Mouse (Mus musculus) kidney, adult 2 months (tissue): ENCODE results near the gene Myrf. TPM values are rescaled to one million over a fixed set of nuclear protein-coding genes. Genes with fewer than 3 reads are reported as not detected.

ENCODE experiments used
- DNase-seq: peaks from one replicate; pipeline ENCODE4 v3.0.0; 2021
- H3K27ac ChIP-seq: fragments of 200-500 bp; 2 replicates; pipeline ENCODE4 v1.5.1; 2012; ENCODE audit warnings: low read depth, low read length, control low read depth, inconsistent platforms; ENCODE audit not compliant: insufficient read depth
- H3K27me3 ChIP-seq: fragments of 200-500 bp; replicated peaks from 2 replicates; pipeline ENCODE4 v1.6.1; 2012; ENCODE audit warnings: mild to moderate bottlenecking, moderate library complexity, low read length, inconsistent platforms; ENCODE audit not compliant: control insufficient read depth, insufficient read depth
- H3K36me3 ChIP-seq: fragments of 200-500 bp; 2 replicates; pipeline ENCODE4 v1.6.1; 2012; ENCODE audit warnings: mild to moderate bottlenecking, moderate library complexity, low read length, inconsistent platforms; ENCODE audit not compliant: control insufficient read depth, insufficient read depth
- H3K4me1 ChIP-seq: fragments of 200-500 bp; 2 replicates; pipeline ENCODE4 v1.6.1; 2011; ENCODE audit warnings: low read length; ENCODE audit not compliant: control insufficient read depth, insufficient read depth
- H3K4me3 ChIP-seq: fragments of 200-500 bp; 2 replicates; pipeline ENCODE4 v1.5.1; 2011; ENCODE audit warnings: mild to moderate bottlenecking, low read depth, low read length, control low read depth; ENCODE audit not compliant: insufficient read depth
- CTCF ChIP-seq: fragments of 200-500 bp; conservative IDR thresholded peaks from 2 replicates; pipeline ENCODE4 v1.5.1; 2011; ENCODE audit warnings: low read depth, mild to moderate bottlenecking, control low read depth, low read length, moderate library complexity, mixed read lengths; ENCODE audit not compliant: insufficient read depth, insufficient read length
- POLR2A ChIP-seq: fragments of 200-500 bp; IDR thresholded peaks from one replicate; pipeline ENCODE4 v1.6.1; 2011; ENCODE audit warnings: low read depth, low read length, control low read depth
- WGBS: fragments of 180-500 bp; shearing (Covaris S2); methylation state at CpG from one replicate; pipeline ENCODE4 v1.1.7; 2018; 5-methylcytosine and 5-hydroxymethylcytosine counted together
- polyA plus RNA-seq: library from polyadenylated mRNA; depleted of rRNA; stranded (reverse); fragments of >200 nt; gene quantifications from 2 replicates; pipeline ENCODE4 v1.2.3, GENCODE M21; 2012

The Myrf gene
- polyA plus RNA-seq, 1 experiment: 18.8 TPM

GRCm38 (mm10) chr19:10208851-10209250, 31.7 kb downstream of the Myrf start:
- no peak for DNase-seq
- no peak for TF ChIP-seq POLR2A
- TF ChIP-seq CTCF: no peak
- H3K4me3 ChIP-seq: no peak overlapping the region
- no peaks in the 10 kb centered on the region for H3K27me3 ChIP-seq
- H3K4me1 ChIP-seq: peaks cover 2% of the 10 kb centered on the region; the same call in 1 of the 2 replicates
- H3K36me3 ChIP-seq: no peaks in the 10 kb centered on the region
- no peak overlapping the region for H3K27ac ChIP-seq
- WGBS: 88% methylated on average over 3 of the region's 3 CpGs

GRCm38 (mm10) chr19:10205051-10205450, 35.5 kb downstream of the Myrf start:
- no peak overlapping the region for H3K27ac ChIP-seq
- no peaks in the 10 kb centered on the region for H3K27me3 ChIP-seq
- no peak for DNase-seq
- WGBS: 58% methylated on average over 6 of the region's 6 CpGs
- H3K4me1 ChIP-seq: peaks cover 2% of the 10 kb centered on the region; the same call in 1 of the 2 replicates
- H3K36me3 ChIP-seq: no peaks in the 10 kb centered on the region
- H3K4me3 ChIP-seq: no peak overlapping the region
- TF ChIP-seq POLR2A (no peak), CTCF (no peak)

- WGBS: under 1% methylated on average over 5 of the region's 5 CpGs
- Histone ChIP-seq H3K27me3 (no peaks in the 10 kb centered on the region), H3K36me3 (no peaks in the 10 kb centered on the region), H3K4me3 (peak overlapping the region; percentile 41), H3K4me1 (peaks cover 2% of the 10 kb centered on the region; the same call in 1 of the 2 replicates), H3K27ac (no peak overlapping the region)
- TF ChIP-seq CTCF (peak; percentile 33), POLR2A (no peak)
- DNase-seq: peak; percentile 65
These were observed 35.9 kb downstream of the Myrf start for GRCm38 (mm10) chr19:10204616-10205001.

- Histone ChIP-seq H3K36me3 (no peaks in the 10 kb centered on the region), H3K27ac (peak within 1 kb of the TSS; percentile 98), H3K27me3 (no peaks in the 10 kb centered on the region), H3K4me3 (peak within 1 kb of the TSS; percentile 88), H3K4me1 (peaks cover 2% of the 10 kb centered on the region; the same call in 1 of the 2 replicates)
- TF ChIP-seq POLR2A: peak; percentile 68
- no peak for TF ChIP-seq CTCF
- DNase-seq: peak; percentile 94
- under 1% methylated on average over 40 of the region's 40 CpGs for WGBS
These were observed 36.5 kb downstream of the Myrf start, which contains the start of the genes Tmem258 and Fen1 for GRCm38 (mm10) chr19:10203848-10204615. TSS of gene Tmem258 (plus strand) at chr19:10204014. TSS of gene Fen1 (minus strand) at chr19:10204169.

- H3K4me1 ChIP-seq: peaks cover 2% of the 10 kb centered on the region; the same call in 1 of the 2 replicates
- no peak overlapping the region for H3K27ac ChIP-seq
- H3K4me3 ChIP-seq: peak overlapping the region; percentile 88
- no peak for TF ChIP-seq CTCF
- no peaks in the 10 kb centered on the region for H3K36me3 ChIP-seq
- 1% methylated on average over 23 of the region's 23 CpGs for WGBS
- no peak for DNase-seq
- no peaks in the 10 kb centered on the region for H3K27me3 ChIP-seq
These were observed 37.3 kb downstream of the Myrf start for GRCm38 (mm10) chr19:10203146-10203847.

GRCm38 (mm10) chr19:10198723-10199122, 41.8 kb downstream of the Myrf start:
- TF ChIP-seq CTCF (peak; percentile 98), POLR2A (no peak)
- Histone ChIP-seq H3K27me3 (no peaks in the 10 kb centered on the region), H3K4me3 (no peak overlapping the region), H3K27ac (no peak overlapping the region), H3K36me3 (no peaks in the 10 kb centered on the region), H3K4me1 (peaks cover 9% of the 10 kb centered on the region; the same call in 1 of the 2 replicates)
- peak; percentile 83 for DNase-seq
- WGBS: 30% methylated on average over 3 of the region's 3 CpGs

GRCm38 (mm10) chr19:10198286-10198685, 42.3 kb downstream of the Myrf start:
- 71% methylated on average over 2 of the region's 2 CpGs for WGBS
- Histone ChIP-seq H3K27me3 (no peaks in the 10 kb centered on the region), H3K4me3 (no peak overlapping the region), H3K27ac (no peak overlapping the region), H3K36me3 (no peaks in the 10 kb centered on the region), H3K4me1 (peaks cover 9% of the 10 kb centered on the region; the same call in 1 of the 2 replicates)
- DNase-seq: no peak
- TF ChIP-seq CTCF: no peak
- TF ChIP-seq POLR2A: no peak
